Mouse (Mus musculus) central nervous system, embryonic 14 days (tissue): Measurements from ENCODE around the gene Acot9. TPM values are rescaled to one million over a fixed set of nuclear protein-coding genes. Genes with fewer than 3 reads are reported as not detected.

Experiments used
- polyA plus RNA-seq: library from polyadenylated mRNA; depleted of rRNA; stranded (reverse); fragments of >200 nt; gene quantifications from 2 replicates; pipeline ENCODE4 v1.2.3, GENCODE M21; 2012; rRNA removed

The Acot9 gene
- 18.7 and 22.7 TPM in 2 replicates for polyA plus RNA-seq

DNA sequence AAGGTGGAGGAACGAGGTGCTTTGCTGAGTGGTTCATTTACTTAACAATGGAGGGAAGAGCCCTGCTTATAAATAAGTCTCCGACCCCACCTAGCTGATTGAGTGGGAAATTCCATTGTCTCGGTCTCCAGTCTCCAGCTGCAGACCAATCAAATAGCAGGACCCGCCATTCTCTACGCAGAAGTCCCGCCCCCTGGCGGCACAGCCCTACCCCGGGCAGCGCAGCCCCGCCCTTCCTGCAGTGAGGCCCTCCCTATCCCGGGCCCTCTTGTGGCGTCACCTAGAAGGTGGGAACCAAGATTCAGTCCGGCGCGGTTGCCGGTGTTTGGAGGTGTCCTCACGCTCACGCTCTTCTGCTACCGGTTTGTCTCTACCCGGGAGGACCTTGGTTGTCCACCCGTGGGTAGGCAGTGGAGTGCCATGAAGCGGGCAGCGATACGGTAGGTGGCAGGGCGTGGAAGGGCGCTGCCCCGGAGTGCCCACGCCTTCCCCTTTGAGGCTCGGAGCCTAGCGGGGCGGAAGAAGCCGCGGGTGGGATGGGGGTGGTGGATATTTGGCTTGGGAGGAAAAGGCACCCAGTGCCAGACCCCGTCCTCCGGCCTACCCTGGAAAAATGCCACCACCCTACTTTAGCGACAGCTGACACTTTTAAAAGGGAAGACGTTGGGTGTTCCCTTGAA is at the start of gene Acot9:
Gene Acot9, plus strand, starts transcription at position 209 of the 680 bp plus-strand sequence.

GRCm38 (mm10) chrX:155216271-155216670 is 46.0 kb upstream of the Acot9 start, which contains the start of gene Sat1:
Sat1 (minus strand) TSS chrX:155216449.

GRCm38 (mm10) chrX:155340654-155341053 is 78.4 kb downstream of the Acot9 start, which contains the start of gene Prdx4:
Prdx4 (minus strand) TSS chrX:155340754.

Other genes with a start within 250 kb of the Acot9 start
- gene Magea5, start 199.3 kb upstream of the Acot9 start, polyA plus RNA-seq, result not detected in 2 replicates
- not detected in 2 replicates for gene Magea1, start 172.7 kb upstream of the Acot9 start, polyA plus RNA-seq
- not detected in 2 replicates for gene Magea2, start 168.8 kb upstream of the Acot9 start, polyA plus RNA-seq
- not detected in 2 replicates for gene Cldn34b2, start 134.0 kb upstream of the Acot9 start, polyA plus RNA-seq
- 39.6 and 48.1 TPM in 2 replicates for gene Sat1, start 46.0 kb upstream of the Acot9 start, polyA plus RNA-seq
- gene Prdx4, start 78.3 kb downstream of the Acot9 start, polyA plus RNA-seq, result 100 and 120 TPM in 2 replicates